Mouse (Mus musculus) heart, postnatal 0 days (tissue): ENCODE results near the gene Aoc2.

Source experiments
- CTCF ChIP-seq: IDR thresholded peaks from 2 replicates; pipeline ENCODE4 v1.5.1; 2016; ENCODE audit warnings: antibody characterized with exemption, control low read depth, low read depth
- EP300 ChIP-seq: IDR thresholded peaks from 2 replicates; pipeline ENCODE4 v1.6.1; 2016; ENCODE audit warnings: antibody characterized with exemption, low read depth

GRCm38 (mm10) chr11:101359776-101360175 is 34.9 kb downstream of the Aoc2 start:
- TF ChIP-seq CTCF (no peak), EP300 (no peak)
